Mouse (Mus musculus): Measurements from ENCODE around the gene Abca2.
"Not testable (repeated sequence)": the region's sequence is repeated elsewhere in the genome, so short reads cannot be mapped to it uniquely, and the experiment has no call there.

The Abca2 gene

DNA sequence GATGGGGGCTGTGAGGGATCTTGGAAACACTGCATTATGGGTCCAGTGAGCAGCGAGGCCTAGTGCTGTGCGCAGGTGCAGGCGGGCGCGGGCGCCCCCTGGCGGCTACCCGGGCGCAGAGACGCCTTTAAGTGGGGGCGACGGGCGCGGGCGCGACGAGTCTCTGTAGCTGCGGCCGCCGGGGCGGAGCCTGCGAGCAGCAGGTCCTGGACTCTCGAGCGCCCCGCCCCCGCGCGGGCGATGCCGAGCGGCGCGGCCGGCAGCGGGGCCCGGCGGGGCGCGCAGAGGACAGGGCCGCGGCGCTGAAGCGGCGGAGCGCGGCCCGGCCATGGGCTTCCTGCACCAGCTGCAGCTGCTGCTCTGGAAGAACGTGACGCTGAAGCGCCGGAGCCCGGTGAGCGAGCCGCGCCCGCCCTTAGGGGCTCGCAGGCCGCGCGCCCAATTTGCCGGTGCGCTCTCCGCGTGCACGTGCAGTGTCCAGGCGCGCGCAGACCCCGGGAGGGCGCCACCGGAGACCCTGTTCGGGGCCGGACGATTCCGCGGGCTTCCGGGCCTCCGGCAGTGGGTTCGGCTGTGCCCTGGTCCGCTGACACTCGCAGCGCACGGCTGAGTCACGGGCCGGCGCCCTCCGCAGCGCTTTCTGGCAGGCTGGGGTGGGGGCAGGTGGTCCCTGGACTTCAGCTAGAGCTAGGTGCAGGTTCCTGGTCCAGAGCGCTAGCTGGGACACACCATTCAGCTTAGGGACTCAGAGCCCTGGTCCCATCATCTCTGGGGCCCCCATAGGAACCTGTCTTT is at the start of gene Abca2:
TSS of gene Abca2 (plus strand) at position 262 of the 795 bp plus-strand sequence.
- peak; percentile 84 for DNase-seq (ENCODE audit: low read depth, low spot score)

DNA sequence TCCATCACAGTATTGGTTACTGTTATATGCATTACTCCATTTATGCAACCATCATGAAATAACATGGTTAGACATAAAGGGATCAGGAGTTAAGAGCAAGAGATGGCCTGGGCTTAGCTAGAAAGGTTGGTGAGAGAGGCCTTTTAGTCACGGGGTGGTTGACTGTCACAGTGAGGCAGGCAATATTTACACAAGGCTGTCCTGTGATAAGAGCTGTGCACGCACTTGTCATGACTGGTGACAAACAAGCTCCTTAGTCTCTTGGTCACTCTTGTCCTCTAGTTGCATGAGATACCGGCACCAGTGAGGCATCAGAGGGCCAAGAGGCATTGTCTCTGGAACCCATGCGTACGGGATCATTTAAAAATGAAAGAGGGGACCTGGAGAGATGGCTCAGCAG is 44.0 kb upstream of the Abca2 start:
- no peak for DNase-seq (ENCODE audit: low read depth, low spot score)

DNA sequence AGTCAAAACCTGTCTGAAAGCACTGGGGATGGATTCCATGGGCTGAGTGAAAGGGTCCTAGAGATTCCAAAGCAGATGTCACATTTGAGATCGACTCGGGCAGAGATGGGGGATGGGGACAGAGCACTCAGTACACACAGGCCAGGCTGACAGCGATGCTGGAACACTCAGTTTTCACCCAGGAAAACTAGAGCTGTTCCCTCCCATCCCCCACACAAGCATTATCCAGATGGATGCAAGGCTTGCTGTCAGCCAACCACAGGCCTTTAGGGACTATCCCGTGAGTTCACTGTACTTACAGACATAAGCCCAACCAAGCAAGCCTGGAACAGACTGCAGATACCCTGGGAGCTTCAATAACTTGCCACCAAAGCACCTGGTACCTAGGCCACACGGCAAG is 37.2 kb upstream of the Abca2 start:
- no peak for DNase-seq (ENCODE audit: low read depth, low spot score)

DNA sequence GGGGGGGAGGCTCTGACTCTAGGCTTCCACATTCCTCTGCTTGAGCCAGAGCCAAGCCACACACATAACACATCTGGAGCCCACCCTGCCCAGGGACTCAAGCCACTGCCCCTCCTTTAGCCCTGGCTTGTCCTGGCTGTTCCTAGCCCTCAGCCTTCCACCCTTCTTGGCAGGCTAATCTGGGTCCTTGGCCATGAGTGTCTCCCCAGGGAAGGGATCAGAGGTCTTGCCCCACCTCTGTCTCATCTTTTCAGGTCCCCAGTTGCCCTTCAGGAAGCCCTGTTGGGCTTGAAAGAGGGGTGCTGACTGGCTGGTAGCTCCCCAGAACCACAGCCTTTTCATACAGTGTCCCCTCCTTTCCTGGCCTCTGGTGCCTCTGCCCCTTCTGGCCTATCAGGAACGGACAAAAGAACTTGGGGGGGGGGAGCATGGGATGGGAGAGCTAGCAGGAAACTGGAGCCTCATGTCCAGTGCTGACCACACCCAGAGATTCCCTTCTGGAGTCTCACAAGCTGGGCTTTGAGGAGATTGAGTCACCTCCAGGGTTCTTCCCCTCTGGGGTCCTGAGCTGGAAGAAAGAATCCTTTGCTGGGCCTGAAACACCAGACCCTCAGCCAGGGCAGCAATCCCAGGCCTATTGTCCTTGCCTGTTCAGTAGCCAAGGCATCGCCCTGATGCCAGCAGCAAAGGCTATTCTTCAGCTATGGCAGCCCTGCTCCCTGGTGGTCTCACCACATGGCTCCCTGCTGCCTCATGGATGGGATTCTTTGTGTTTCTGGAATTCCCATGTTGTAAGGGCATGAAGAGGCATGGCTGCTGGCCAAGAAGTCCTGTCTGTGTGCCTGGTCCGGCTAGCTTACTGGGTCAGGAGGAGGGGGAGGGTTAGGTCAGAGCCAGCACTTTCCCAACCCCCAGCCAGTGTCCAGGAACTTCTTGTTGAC is 34.0 kb upstream of the Abca2 start:
- DNase-seq (ENCODE audit: low read depth, low spot score): no peak

DNA sequence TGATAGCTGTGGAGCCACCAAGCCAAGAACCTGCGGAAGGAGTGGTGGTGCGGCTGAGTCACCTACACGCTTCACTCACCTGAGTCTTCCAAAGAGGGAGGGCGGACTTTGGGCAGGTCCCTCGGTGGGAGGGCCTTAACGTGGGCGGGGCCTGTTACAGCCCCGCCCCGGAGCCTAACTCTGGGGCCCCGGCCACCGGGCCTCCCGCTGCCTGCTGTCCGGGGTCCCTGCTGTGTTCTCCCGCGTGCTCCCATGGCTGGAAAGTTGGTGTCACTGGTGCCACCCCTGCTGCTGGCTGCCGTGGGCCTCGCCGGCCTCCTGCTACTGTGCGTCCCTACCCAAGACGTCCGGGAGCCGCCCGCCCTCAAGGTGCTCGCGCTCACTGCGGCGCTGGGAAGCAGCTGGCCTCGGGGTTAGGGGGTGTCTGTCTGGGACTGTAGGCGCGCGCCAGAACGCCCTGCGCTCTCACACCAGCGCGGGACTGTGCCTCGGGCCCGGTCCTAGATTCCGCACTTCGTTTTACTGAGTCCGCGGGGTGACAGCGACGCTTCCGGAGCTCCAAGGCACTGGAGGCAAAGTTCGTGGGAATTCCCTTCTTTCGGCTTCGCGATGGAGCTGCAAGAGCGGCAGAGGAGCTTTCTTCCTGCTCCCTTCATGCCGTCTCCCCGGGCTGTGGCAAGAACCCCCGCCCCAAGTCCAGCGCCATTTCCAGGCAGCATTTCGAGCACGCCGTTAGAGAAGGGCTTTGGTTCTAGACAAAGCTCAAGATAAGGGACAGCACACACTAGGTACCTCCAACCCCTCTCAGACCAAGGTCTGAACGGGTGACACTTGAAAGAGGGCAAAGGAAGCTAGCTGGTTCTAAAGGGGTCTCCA is 32.5 kb upstream of the Abca2 start, which contains the start of gene Entpd2:
TSS of gene Entpd2 (plus strand) at position 154 of the 876 bp plus-strand sequence.
- no peak for DNase-seq (ENCODE audit: low read depth, low spot score)

DNA sequence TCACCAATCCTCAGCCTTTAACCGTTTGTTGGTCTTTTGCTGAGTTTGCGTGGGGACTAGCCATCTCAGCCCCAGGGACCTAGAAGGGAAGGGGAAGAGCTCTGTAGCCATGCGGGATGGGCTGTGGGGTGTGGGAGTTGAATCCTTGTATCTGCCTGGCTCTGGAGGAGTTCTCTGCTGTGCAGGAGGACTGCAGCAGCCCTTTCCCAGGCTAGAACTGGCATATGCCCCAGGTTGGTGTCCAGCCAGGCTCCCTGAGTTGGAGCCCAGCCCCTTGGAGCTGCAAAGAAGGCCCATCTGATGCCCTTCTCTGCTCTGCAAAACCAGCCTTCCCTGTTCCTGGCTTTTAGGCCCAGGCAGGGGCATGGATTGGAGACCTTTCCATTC is 31.9 kb upstream of the Abca2 start:
- no peak for DNase-seq (ENCODE audit: low read depth, low spot score)

DNA sequence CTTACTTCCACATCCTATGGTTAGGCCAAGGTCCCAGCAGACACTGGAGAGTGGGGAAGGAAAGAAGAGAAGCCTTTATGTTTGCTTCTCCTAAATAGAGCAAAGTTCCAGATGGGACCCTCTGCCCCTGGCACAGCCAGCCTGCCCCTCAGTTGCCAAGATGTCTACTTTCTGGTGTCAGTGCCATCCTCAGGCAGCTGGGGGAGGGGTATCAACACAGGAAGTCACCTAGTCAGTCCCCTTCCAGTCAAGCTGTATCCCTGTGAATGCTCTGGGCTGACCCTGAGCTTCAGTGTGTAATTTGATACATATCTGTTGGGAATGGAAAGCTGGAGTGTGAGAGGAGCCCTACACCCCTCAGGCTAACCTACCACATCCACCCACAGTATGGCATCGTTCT is 31.5 kb upstream of the Abca2 start:
- DNase-seq (ENCODE audit: low read depth, low spot score): no peak

DNA sequence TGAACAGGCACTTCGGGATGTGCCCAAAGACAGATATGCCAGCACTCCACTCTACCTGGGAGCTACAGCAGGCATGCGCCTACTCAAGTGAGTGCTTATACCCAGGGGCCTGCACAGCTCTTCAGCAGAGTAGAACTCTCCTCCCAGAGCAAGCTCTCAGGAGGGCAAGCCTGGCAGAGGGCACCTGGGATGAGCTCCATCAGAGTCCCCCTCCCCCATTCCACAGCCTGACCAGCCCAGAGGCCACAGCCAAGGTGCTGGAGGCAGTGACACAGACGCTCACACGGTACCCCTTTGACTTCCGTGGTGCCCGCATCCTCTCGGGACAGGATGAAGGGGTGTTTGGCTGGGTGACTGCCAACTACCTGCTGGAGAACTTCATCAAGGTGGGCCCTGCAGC is 30.4 kb upstream of the Abca2 start:
- no peak for DNase-seq (ENCODE audit: low read depth, low spot score)

DNA sequence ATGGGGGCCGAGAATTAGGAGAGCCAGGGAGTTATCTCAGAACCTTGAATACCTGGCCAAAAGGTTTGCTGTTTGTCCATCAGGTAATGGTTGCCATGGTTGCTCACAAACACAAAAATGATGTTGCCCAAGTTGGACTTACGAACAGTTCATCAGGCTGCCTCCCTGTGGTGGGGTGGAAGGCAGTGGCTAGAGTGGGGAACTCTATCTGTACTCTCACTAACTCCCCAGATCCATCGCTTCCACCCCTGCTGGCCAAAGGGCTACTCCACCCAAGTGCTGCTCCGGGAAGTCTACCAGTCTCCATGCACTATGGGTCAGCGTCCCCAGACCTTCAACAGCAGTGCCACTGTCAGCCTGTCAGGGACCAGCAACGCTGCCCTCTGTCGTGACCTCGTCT is 29.5 kb upstream of the Abca2 start, which contains the start of gene Npdc1:
TSS of gene Npdc1 (plus strand) at position 301 of the 400 bp plus-strand sequence.
- no peak for DNase-seq (ENCODE audit: low read depth, low spot score)

DNA sequence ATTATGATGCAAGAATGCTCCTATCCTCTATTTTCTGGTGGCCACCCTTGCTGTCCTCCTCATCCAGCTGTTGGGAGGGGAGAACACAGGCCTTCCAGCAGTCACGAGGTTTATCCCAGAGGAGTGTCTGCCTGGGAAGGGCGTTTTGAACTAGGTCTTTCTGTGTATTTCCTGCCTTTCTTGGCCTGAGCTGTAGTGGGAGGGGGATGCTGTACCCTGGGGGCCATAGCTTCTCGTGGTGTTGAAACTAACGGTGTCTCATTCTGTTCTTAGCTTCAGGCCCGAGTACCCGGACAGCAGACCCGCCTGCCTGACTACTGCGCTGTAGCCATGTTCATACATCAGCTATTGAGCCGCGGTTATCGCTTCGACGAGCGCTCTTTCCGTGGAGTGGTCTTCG is 28.2 kb upstream of the Abca2 start:
- no peak for DNase-seq (ENCODE audit: low read depth, low spot score)

DNA sequence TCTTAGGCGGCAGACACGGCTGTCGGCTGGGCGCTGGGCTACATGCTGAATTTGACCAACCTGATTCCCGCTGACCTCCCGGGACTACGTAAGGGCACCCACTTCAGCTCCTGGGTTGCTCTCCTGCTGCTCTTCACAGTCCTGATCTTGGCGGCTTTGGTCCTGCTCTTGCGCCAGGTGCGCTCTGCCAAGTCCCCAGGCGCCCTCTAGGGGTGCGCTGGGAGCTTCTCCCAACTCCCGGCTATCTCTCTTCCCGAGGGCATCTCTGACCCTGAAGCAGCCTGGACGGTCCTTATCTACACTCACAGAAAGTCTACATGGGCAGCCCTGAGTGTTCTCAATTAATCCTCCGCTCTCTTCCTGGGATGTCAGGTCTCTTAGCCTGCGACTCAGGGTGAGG is 27.7 kb upstream of the Abca2 start:
- peak; percentile 29 for DNase-seq (ENCODE audit: low read depth, low spot score)

DNA sequence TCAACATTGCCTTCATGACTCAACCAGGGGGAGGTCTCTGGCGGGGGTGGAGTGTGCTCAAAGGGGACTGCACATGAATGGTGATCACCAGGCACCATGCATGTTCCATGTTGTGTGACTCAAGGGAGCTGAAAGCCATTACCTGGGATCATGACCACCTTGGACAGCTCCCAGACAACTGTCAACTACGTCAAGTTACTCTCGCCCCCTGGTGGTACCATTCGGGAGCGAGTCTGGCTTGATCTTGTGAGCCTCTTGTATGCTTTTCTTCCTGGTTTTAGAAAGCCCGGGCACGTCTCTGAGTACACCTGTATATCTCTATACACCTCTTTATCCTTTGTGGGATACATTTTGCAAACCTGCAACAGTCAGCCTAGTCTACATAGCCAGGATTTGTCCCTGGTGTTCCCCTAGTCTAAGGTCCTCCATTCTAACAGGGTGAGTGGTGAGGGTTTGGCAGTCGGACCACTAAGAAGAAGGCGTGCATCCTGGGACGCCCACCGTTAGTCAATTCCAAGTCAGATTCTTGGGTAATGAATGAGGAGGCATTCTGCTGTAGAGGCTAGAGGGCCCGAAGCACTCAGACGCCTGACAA is 26.0 kb upstream of the Abca2 start:
- DNase-seq (ENCODE audit: low read depth, low spot score): peak; percentile 31

DNA sequence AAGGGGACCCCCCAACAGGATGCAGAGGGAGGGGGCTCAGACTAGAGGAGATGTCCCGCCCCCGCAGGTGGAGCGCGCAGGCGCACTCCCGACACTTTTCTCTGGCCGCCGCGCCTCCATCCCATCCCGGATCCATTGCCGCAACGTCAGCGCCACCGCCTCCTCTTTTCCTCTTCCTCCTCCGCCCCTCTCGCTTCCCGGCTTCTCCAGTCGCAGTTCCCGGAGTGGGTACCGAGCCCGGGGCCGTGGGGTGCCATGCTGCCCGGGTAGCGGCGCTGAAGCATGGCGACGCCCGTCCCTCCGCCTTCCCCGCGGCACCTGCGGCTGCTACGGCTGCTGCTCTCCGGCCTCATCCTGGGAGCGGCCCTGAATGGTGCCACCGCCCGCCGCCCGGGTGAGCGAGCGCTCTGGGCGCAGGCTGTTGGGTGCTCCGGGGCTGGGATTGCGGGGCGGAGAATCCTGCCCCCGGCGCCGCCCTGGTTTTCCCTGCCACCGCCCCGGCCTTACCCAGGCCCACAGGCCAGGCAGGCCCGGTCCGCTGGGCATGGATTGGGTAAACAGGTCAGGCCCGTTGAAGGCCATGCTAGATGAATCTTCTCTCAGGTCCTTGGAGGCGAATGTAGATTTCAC is 25.4 kb upstream of the Abca2 start:
- peak; percentile 72 for DNase-seq (ENCODE audit: low read depth, low spot score)

DNA sequence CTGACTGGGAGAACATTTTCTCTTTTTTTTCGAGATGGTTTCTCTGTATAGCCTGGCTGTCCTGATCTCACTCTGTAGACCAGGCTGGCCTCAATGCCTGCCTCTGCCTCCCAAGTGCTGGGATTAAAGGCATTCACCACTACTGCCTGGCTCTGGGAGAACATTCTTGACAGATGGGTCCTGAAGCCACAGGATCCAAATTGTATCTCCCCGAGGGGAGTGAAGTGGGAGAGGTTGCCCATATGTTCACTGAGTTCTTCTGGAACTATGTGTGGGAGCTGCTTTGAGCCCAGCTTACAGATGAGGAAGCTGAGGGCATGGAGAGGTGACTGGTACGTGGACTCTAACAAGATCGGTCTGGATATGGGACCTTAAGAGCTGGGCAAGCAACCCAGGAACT is 24.5 kb upstream of the Abca2 start:
- DNase-seq (ENCODE audit: low read depth, low spot score): no peak

DNA sequence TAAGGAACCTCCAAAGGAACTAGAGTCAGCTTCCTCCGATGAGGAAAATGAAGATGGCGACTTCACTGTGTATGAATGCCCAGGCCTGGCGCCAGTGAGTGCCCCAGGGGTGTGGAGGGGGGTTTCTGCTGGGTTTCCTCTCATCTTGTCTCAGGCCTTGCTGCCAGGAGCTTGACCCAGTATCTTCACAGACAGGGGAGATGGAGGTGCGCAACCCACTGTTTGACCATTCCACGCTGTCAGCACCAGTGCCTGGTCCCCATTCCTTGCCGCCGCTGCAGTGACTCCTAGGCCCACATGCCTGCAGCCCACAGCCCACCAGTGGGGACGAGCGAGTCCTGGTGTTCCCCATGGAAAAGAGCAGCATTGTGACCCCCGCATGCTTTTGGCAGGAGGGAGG is 19.6 kb upstream of the Abca2 start:
- DNase-seq (ENCODE audit: low read depth, low spot score): no peak

DNA sequence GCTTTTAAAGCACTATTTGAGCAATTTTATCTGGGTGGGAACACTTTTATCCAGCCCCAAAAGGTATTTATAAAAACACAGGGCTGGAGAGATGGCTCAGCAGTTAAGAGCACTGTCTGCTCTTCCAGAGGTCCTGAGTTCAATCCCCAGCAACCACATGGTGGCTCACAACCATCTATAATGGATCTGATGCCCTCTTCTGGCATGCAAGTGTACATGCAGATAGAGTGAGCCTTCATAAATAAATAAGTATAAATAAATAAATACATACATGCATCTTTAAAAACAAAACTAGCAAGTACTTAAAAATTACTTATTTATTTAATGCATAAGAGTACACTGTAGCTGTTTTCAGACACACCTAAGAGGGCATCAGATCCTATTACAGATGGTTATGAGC is 15.1 kb upstream of the Abca2 start:
- not testable (repeated sequence) for DNase-seq (ENCODE audit: low read depth, low spot score)

DNA sequence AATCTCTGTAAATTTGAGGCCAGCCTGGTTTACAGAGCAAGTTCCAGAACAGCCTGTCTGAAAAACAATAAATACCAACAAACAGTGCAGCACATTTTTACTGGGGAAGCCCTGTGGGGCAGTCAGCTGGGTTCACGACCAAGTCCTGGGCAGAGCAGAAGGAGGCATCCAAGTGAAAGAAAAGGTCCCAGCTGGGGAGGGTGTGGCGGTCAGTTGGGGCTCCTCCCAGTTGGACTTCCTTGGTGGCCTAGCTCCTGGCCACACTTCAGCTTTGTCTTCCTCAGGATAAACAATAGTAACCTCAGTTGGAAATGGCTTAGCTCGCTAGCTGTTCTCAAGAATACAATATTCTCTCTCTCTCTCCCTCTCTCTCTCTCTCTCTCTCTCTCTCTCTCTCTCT is 11.1 kb upstream of the Abca2 start:
- no peak for DNase-seq (ENCODE audit: low read depth, low spot score)

DNA sequence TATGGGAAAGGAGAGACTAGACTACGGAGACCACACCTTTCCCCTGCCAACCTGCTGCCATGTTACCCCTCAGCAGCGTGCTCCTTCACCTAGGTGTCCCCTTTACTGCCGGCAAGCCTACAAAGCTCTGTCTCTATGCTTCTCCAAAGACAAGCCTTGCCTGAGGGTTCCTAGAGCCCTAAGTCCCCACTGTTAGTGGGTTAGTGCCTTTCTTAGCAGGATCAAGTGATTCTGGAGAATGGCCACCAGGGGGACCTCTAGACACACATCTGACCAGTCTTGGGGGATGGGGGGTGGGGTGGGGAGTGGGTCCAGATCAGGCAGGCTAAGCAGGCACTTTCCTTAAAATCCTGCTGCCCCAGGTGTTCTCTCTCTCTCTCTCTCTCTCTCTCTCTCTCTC is 6.6 kb upstream of the Abca2 start:
- no peak for DNase-seq (ENCODE audit: low read depth, low spot score)

DNA sequence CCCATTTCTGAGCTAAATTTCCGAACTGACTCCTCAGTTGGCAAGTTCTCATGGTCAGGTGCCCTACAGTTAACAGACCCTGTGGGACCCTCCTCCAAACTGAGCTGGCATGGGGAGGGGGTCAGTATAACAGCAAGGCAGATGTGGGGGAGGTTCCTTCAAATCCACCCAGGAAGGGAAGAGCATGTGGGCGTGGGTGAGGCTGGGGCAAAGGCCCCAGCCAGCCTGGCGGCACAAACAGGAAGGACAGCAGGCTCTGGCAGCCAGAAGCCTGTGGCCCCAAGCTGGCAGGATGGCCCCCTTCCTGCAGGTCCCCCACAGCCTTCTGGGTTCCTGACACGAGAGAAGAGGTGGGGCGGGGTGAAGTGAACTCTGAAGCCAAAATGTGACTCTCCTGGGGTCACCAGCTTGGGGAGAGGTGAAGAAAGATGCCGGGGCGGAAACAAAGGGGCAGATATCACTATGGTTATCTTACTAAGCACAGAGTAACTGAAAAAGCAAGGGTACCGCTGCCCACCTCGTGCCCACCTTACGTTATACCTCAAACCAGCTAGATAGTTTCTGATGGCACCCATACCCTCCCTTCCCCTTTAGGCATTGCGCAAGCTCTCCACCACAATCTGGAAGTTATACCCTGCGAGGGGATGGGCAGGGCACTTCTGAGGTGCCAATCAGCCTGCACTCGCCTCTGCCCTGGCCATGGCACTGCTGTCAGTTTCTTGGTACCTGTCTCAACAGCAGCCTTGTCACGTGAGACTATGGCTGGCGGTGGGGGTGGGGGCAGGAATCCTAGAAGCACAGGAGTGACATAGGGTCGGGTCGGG is 5.7 kb upstream of the Abca2 start, which contains the start of gene Fut7:
TSS of gene Fut7 (plus strand) at position 681 of the 824 bp plus-strand sequence.
- DNase-seq (ENCODE audit: low read depth, low spot score): no peak

DNA sequence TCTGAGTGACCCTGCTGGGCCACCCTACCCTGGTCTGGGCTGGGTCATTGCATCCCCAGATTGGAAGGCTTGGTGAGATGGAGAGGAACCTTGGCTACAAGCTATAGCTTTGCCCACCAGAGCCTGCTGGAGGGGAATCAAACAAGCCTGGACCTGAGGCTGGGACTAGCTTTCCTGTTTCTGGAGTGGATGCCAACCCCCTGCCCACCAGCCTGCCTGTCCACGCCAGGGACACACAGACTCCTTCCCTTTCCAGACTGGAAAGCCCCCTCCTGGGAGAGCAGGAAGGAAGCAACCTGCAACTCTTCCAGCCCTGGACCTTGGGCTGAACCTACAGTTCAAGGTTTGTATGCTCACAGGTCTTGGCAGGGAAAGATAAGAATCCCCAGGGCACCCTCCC is 4.9 kb upstream of the Abca2 start:
- no peak for DNase-seq (ENCODE audit: low read depth, low spot score)
